Mouse (Mus musculus) brain, embryonic 14.5 days (tissue): ENCODE measurements around the gene Rcor2.

ENCODE experiments used
- CTCF ChIP-seq: fragments of 200-500 bp; IDR thresholded peaks from 2 replicates; pipeline ENCODE4 v1.5.1; 2012; ENCODE audit warnings: inconsistent platforms, mild to moderate bottlenecking, moderate library complexity, borderline replicate concordance; ENCODE audit not compliant: insufficient read depth, insufficient read length; ENCODE audit errors: extremely low read depth
- POLR2A ChIP-seq: fragments of 200-500 bp; IDR thresholded peaks from 2 replicates; pipeline ENCODE4 v1.6.1; 2012; ENCODE audit warnings: mild to moderate bottlenecking, inconsistent platforms, borderline replicate concordance; ENCODE audit not compliant: poor library complexity, insufficient read depth, insufficient read length, severe bottlenecking; ENCODE audit errors: extremely low read depth

DNA sequence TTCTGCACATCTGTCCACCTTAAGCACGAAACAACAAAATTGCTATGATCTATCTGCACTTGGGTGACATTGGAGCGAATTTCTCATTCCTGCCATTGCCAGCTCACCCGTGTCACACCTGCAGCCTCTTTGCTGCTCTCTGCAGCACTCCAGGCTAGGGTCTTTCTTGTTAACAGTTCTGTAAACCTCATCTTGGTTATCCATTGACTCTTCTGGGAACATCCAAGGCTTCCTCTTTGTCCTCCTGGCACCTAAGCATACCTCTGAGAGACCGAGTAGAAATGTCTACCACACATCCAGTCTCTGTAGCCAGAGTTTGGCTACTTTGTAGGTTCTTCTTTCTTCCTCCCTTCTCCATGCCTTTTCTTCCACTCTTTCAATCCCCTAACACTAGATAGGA is 28.8 kb downstream of the Rcor2 start:
- TF ChIP-seq CTCF, result no peak
- no peak for TF ChIP-seq POLR2A
